In genomic region chr1:78488427-78488751, GRCm38 (mm10) we compare ENCODE assay signal across 7 mouse cellular contexts. TPM values are rescaled to one million over a fixed set of nuclear protein-coding genes. Genes with fewer than 3 reads are reported as not detected.
DNase-seq lines count a peak whose midpoint lies in the region; ATAC-seq lines count a peak whose summit lies in the region.

No protein-coding gene starts in this region.

- H3K27ac ChIP-seq in forebrain, embryonic 14.5 days (ENCODE audit: low read depth, low read length): no peak overlapping the region
- H3K27ac ChIP-seq in liver, embryonic 11.5 days (ENCODE audit: low read depth, low read length): peak overlapping the region; percentile 49
- peak overlapping the region; percentile 78 for H3K27ac ChIP-seq in stomach, embryonic 15.5 days

- peaks cover 5% of the 10 kb centered on the region for H3K4me1 ChIP-seq in forebrain, embryonic 14.5 days (ENCODE audit: control insufficient read depth, insufficient read depth, low read length)
- H3K4me1 ChIP-seq in liver, embryonic 11.5 days (replicated peaks; ENCODE audit: control insufficient read depth, insufficient read depth, low read length): peaks cover 15% of the 10 kb centered on the region
- peaks cover 4% of the 10 kb centered on the region; the same call in 1 of the 2 replicates for H3K4me1 ChIP-seq in stomach, embryonic 15.5 days

- no peak for ATAC-seq in forebrain, embryonic 14.5 days
- no peak; the same call in 1 of the 2 replicates for ATAC-seq in liver, embryonic 11.5 days (replicated peaks; ENCODE audit: low FRiP score)
- 0 out of 2 replicates have a peak, but pooled peaks have one; percentile 6 for ATAC-seq in stomach, embryonic 15.5 days (ENCODE audit: insufficient read depth, low FRiP score, low read depth)

- H3K9ac ChIP-seq in forebrain, embryonic 14.5 days (ENCODE audit: low read length): peak overlapping the region; percentile 88
- H3K9ac ChIP-seq in liver, embryonic 11.5 days (ENCODE audit: low read depth, low read length): peak overlapping the region; percentile 88
- peak overlapping the region; percentile 90 for H3K9ac ChIP-seq in stomach, embryonic 15.5 days

- H3K36me3 ChIP-seq in forebrain, embryonic 14.5 days (ENCODE audit: control insufficient read depth, insufficient read depth, low read length): no peaks in the 10 kb centered on the region
- no peaks in the 10 kb centered on the region for H3K36me3 ChIP-seq in liver, embryonic 11.5 days (ENCODE audit: control insufficient read depth, insufficient read depth, low read length)
- H3K36me3 ChIP-seq in stomach, embryonic 15.5 days: no peaks in the 10 kb centered on the region

- peak overlapping the region; percentile 86 for H3K4me2 ChIP-seq in forebrain, embryonic 14.5 days (ENCODE audit: low read length)
- peak overlapping the region; percentile 73 for H3K4me2 ChIP-seq in liver, embryonic 11.5 days
- H3K4me2 ChIP-seq in stomach, embryonic 15.5 days: peak overlapping the region; percentile 66

- DNase-seq in right cerebral cortex, postnatal 25 days: peak; percentile 85
- DNase-seq in right cerebral cortex, postnatal 10 days (ENCODE audit: low spot score in 2 of 2): no peak
- no peak for DNase-seq in forebrain, embryonic 14.5 days (ENCODE audit: low spot score)
- DNase-seq in liver, embryonic 11.5 days (ENCODE audit: low spot score): no peak
- DNase-seq in adrenal gland, postnatal 25 days: no peak
- no peak for DNase-seq in kidney, postnatal 36 days

- H3K27me3 ChIP-seq in forebrain, embryonic 14.5 days (replicated peaks; ENCODE audit: control insufficient read depth, insufficient read depth, low read length): no peaks in the 10 kb centered on the region
- H3K27me3 ChIP-seq in liver, embryonic 11.5 days (replicated peaks; ENCODE audit: control insufficient read depth, insufficient read depth, low read length): no peaks in the 10 kb centered on the region
- H3K27me3 ChIP-seq in stomach, embryonic 15.5 days (replicated peaks): no peaks in the 10 kb centered on the region

- H3K4me3 ChIP-seq in forebrain, embryonic 14.5 days (ENCODE audit: low read depth, low read length): peak overlapping the region; percentile 94
- H3K4me3 ChIP-seq in liver, embryonic 11.5 days (ENCODE audit: low read depth, low read length): peak overlapping the region; percentile 90
- H3K4me3 ChIP-seq in stomach, embryonic 15.5 days (replicated peaks): peak overlapping the region; percentile 93

- no peaks in the 10 kb centered on the region for H3K9me3 ChIP-seq in forebrain, embryonic 14.5 days (replicated peaks; ENCODE audit: control insufficient read depth, low read length)
- no peaks in the 10 kb centered on the region for H3K9me3 ChIP-seq in liver, embryonic 11.5 days (ENCODE audit: control insufficient read depth, low read length)
- no peaks in the 10 kb centered on the region for H3K9me3 ChIP-seq in stomach, embryonic 15.5 days

- WGBS in forebrain, embryonic 14.5 days: 0% methylated on average over 28 of the region's 28 CpGs
- under 1% methylated on average over 28 of the region's 28 CpGs for WGBS in liver, embryonic 11.5 days
- under 1% methylated on average over 28 of the region's 28 CpGs for WGBS in stomach, embryonic 15.5 days

RNA-seq across cellular contexts. Expression of gene Farsb, which starts 0.3 kb away (rescaled TPM):
- polyA plus RNA-seq in forebrain, embryonic 14.5 days (2014; fragmentation: Nextera tagmentation; extraction: Ambion mirVana): 172 and 188 TPM in 2 replicates
- polyA plus RNA-seq in liver, embryonic 11.5 days (2014; fragmentation: Nextera tagmentation; extraction: Ambion mirVana): 204 and 227 TPM in 2 replicates
- polyA plus RNA-seq in stomach, embryonic 15.5 days (2015; fragmentation: Nextera tagmentation; extraction: Ambion mirVana): 140 and 150 TPM in 2 replicates
- total RNA-seq in adrenal gland, postnatal 25 days (2021): 64.8 and 64.9 TPM in 2 replicates

RNA-seq across cellular contexts. Expression of gene Mogat1, which starts 22.4 kb away (rescaled TPM):
- polyA plus RNA-seq in forebrain, embryonic 14.5 days (2014; fragmentation: Nextera tagmentation; extraction: Ambion mirVana): not detected in 2 replicates
- not detected in 2 replicates for polyA plus RNA-seq in liver, embryonic 11.5 days (2014; fragmentation: Nextera tagmentation; extraction: Ambion mirVana)
- 0.37 TPM in 1 of 2 replicates, not detected in the other for polyA plus RNA-seq in stomach, embryonic 15.5 days (2015; fragmentation: Nextera tagmentation; extraction: Ambion mirVana)
- total RNA-seq in adrenal gland, postnatal 25 days (2021): 1.2 and 2.3 TPM in 2 replicates

RNA-seq across cellular contexts. Expression of gene BC035947, which starts 23.6 kb away (rescaled TPM):
- polyA plus RNA-seq in forebrain, embryonic 14.5 days (2014; fragmentation: Nextera tagmentation; extraction: Ambion mirVana): 0.20 and 0.24 TPM in 2 replicates
- polyA plus RNA-seq in liver, embryonic 11.5 days (2014; fragmentation: Nextera tagmentation; extraction: Ambion mirVana): not detected in 2 replicates
- polyA plus RNA-seq in stomach, embryonic 15.5 days (2015; fragmentation: Nextera tagmentation; extraction: Ambion mirVana): 0.08 and 0.18 TPM in 2 replicates
- total RNA-seq in adrenal gland, postnatal 25 days (2021): 0.09 TPM in 1 of 2 replicates, not detected in the other
